Mouse (Mus musculus): ENCODE measurements around the gene Ctdnep1. TPM values are rescaled to one million over a fixed set of nuclear protein-coding genes. Genes with fewer than 3 reads are reported as not detected.
A peak's percentile ranks its signal among the peaks of the same experiment; 100 is the strongest.

The Ctdnep1 gene
- polyA plus RNA-seq, 1 experiment = 176 TPM

- no peaks in the 10 kb centered on the region for H3K4me1 ChIP-seq (ENCODE audit: control insufficient read depth, insufficient read depth, low read length)
- no peak for TF ChIP-seq POLR2A (IDR thresholded peaks at IDR 0.05; ENCODE audit: borderline replicate concordance, low read depth, low read length)
- TF ChIP-seq CTCF (IDR thresholded peaks at IDR 0.05; ENCODE audit: low read depth, low read length) = no peak
- H3K4me3 ChIP-seq (ENCODE audit: insufficient read depth, low read length) = no peak within 1 kb of the TSS
- H3K27ac ChIP-seq (ENCODE audit: insufficient read depth, low read depth, low read length) = no peak within 1 kb of the TSS
These were observed 16.2 kb upstream of the Ctdnep1 start, which contains the start of gene Cldn7 for GRCm38 (mm10) chr11:69964650-69965270. Gene Cldn7, plus strand, starts transcription at chr11:69964779.

- TF ChIP-seq POLR2A (IDR thresholded peaks at IDR 0.05; ENCODE audit: borderline replicate concordance, low read depth, low read length) (no peak), CTCF (IDR thresholded peaks at IDR 0.05; ENCODE audit: low read depth, low read length) (no peak)
These were observed 15.5 kb upstream of the Ctdnep1 start for GRCm38 (mm10) chr11:69965271-69966005.

GRCm38 (mm10) chr11:69966006-69966859 lies 14.7 kb upstream of the Ctdnep1 start:
- no peak for TF ChIP-seq CTCF (IDR thresholded peaks at IDR 0.05; ENCODE audit: low read depth, low read length)
- TF ChIP-seq POLR2A (IDR thresholded peaks at IDR 0.05; ENCODE audit: borderline replicate concordance, low read depth, low read length) = no peak
- no peaks in the 10 kb centered on the region for H3K4me1 ChIP-seq (ENCODE audit: control insufficient read depth, insufficient read depth, low read length)
- peak overlapping the region; percentile 43 for H3K4me3 ChIP-seq (ENCODE audit: insufficient read depth, low read length)
- H3K27ac ChIP-seq (ENCODE audit: insufficient read depth, low read depth, low read length) = no peak overlapping the region

More at GRCm38 (mm10) chr11:69965271-69966005, 15.5 kb upstream of the Ctdnep1 start:
- H3K27ac ChIP-seq (ENCODE audit: insufficient read depth, low read depth, low read length) = no peak overlapping the region
- peak overlapping the region; percentile 43; the same call in 1 of the 2 replicates for H3K4me3 ChIP-seq (ENCODE audit: insufficient read depth, low read length)
- H3K4me1 ChIP-seq (ENCODE audit: control insufficient read depth, insufficient read depth, low read length) = no peaks in the 10 kb centered on the region

- Histone ChIP-seq H3K4me3 (ENCODE audit: insufficient read depth, low read length) (no peak overlapping the region; the same call in 1 of the 2 replicates), H3K27ac (ENCODE audit: insufficient read depth, low read depth, low read length) (no peak overlapping the region), H3K4me1 (ENCODE audit: control insufficient read depth, insufficient read depth, low read length) (no peaks in the 10 kb centered on the region)
- no peak for TF ChIP-seq POLR2A (IDR thresholded peaks at IDR 0.05; ENCODE audit: borderline replicate concordance, low read depth, low read length)
- no peak for TF ChIP-seq CTCF (IDR thresholded peaks at IDR 0.05; ENCODE audit: low read depth, low read length)
These were observed 14.0 kb upstream of the Ctdnep1 start for GRCm38 (mm10) chr11:69966860-69967517.

- no peak for TF ChIP-seq CTCF (IDR thresholded peaks at IDR 0.05; ENCODE audit: low read depth, low read length)
- no peak for TF ChIP-seq POLR2A (IDR thresholded peaks at IDR 0.05; ENCODE audit: borderline replicate concordance, low read depth, low read length)
- Histone ChIP-seq H3K4me1 (ENCODE audit: control insufficient read depth, insufficient read depth, low read length) (peaks cover 8% of the 10 kb centered on the region), H3K27ac (ENCODE audit: insufficient read depth, low read depth, low read length) (no peak overlapping the region), H3K4me3 (ENCODE audit: insufficient read depth, low read length) (no peak overlapping the region)
These were observed 12.2 kb upstream of the Ctdnep1 start for GRCm38 (mm10) chr11:69968793-69969192.

- Histone ChIP-seq H3K27ac (ENCODE audit: insufficient read depth, low read depth, low read length) (no peak overlapping the region), H3K4me1 (ENCODE audit: control insufficient read depth, insufficient read depth, low read length) (peaks cover 8% of the 10 kb centered on the region), H3K4me3 (ENCODE audit: insufficient read depth, low read length) (no peak overlapping the region)
- TF ChIP-seq POLR2A (IDR thresholded peaks at IDR 0.05; ENCODE audit: borderline replicate concordance, low read depth, low read length) (no peak), CTCF (IDR thresholded peaks at IDR 0.05; ENCODE audit: low read depth, low read length) (no peak)
These were observed 10.7 kb upstream of the Ctdnep1 start for GRCm38 (mm10) chr11:69970222-69970621.

GRCm38 (mm10) chr11:69970775-69971174 lies 10.2 kb upstream of the Ctdnep1 start:
- H3K4me1 ChIP-seq (ENCODE audit: control insufficient read depth, insufficient read depth, low read length) = peaks cover 8% of the 10 kb centered on the region
- no peak overlapping the region for H3K4me3 ChIP-seq (ENCODE audit: insufficient read depth, low read length)
- TF ChIP-seq POLR2A (IDR thresholded peaks at IDR 0.05; ENCODE audit: borderline replicate concordance, low read depth, low read length) (no peak), CTCF (IDR thresholded peaks at IDR 0.05; ENCODE audit: low read depth, low read length) (no peak)
- H3K27ac ChIP-seq (ENCODE audit: insufficient read depth, low read depth, low read length) = no peak overlapping the region

- Histone ChIP-seq H3K4me1 (ENCODE audit: control insufficient read depth, insufficient read depth, low read length) (peaks cover 12% of the 10 kb centered on the region), H3K27ac (ENCODE audit: insufficient read depth, low read depth, low read length) (no peak overlapping the region), H3K4me3 (ENCODE audit: insufficient read depth, low read length) (no peak overlapping the region)
- TF ChIP-seq POLR2A (IDR thresholded peaks at IDR 0.05; ENCODE audit: borderline replicate concordance, low read depth, low read length) (no peak), CTCF (IDR thresholded peaks at IDR 0.05; ENCODE audit: low read depth, low read length) (no peak)
These were observed 6.0 kb upstream of the Ctdnep1 start for GRCm38 (mm10) chr11:69974907-69975306.

- TF ChIP-seq POLR2A (IDR thresholded peaks at IDR 0.05; ENCODE audit: borderline replicate concordance, low read depth, low read length) (no peak), CTCF (IDR thresholded peaks at IDR 0.05; ENCODE audit: low read depth, low read length) (no peak)
- Histone ChIP-seq H3K4me3 (ENCODE audit: insufficient read depth, low read length) (no peak overlapping the region), H3K4me1 (ENCODE audit: control insufficient read depth, insufficient read depth, low read length) (peaks cover 12% of the 10 kb centered on the region), H3K27ac (ENCODE audit: insufficient read depth, low read depth, low read length) (no peak overlapping the region)
These were observed 4.7 kb upstream of the Ctdnep1 start for GRCm38 (mm10) chr11:69976271-69976670.
